Mouse (Mus musculus): Measurements from ENCODE around the gene Arhgap23. TPM values are rescaled to one million over a fixed set of nuclear protein-coding genes. Genes with fewer than 3 reads are reported as not detected.

The Arhgap23 gene
- polyA plus RNA-seq, 1 experiment from 2014 or later: 6.4 TPM

- no peaks in the 10 kb centered on the region for H3K36me3 ChIP-seq (ENCODE audit: control insufficient read depth, insufficient read depth, low read length)
- no peaks in the 10 kb centered on the region for H3K4me1 ChIP-seq (ENCODE audit: control insufficient read depth, insufficient read depth, low read length)
- ATAC-seq (ENCODE audit: insufficient number of reproducible peaks, insufficient read depth, low FRiP score, low read depth): no peak
- no peaks in the 10 kb centered on the region for H3K9me3 ChIP-seq (ENCODE audit: control insufficient read depth, low read depth, low read length)
- H3K4me3 ChIP-seq (ENCODE audit: low read depth, low read length): no peak overlapping the region
- WGBS: 59% methylated on average over 13 of the region's 13 CpGs
- no peak overlapping the region for H3K4me2 ChIP-seq (replicated peaks; ENCODE audit: low read depth, low read length)
- no peaks in the 10 kb centered on the region for H3K27me3 ChIP-seq (ENCODE audit: control insufficient read depth, insufficient read depth, low read length)
- no peak overlapping the region for H3K9ac ChIP-seq (replicated peaks; ENCODE audit: low read depth, low read length)
- no peak overlapping the region for H3K27ac ChIP-seq (ENCODE audit: low read length)
Measured at GRCm38 (mm10) chr11:97511661-97512369, 96.5 kb downstream of the Arhgap23 start.

- Histone ChIP-seq H3K36me3 (ENCODE audit: control insufficient read depth, insufficient read depth, low read length) (no peaks in the 10 kb centered on the region), H3K9me3 (ENCODE audit: control insufficient read depth, low read depth, low read length) (no peaks in the 10 kb centered on the region), H3K9ac (replicated peaks; ENCODE audit: low read depth, low read length) (no peak overlapping the region), H3K27ac (ENCODE audit: low read length) (no peak overlapping the region), H3K4me1 (ENCODE audit: control insufficient read depth, insufficient read depth, low read length) (no peaks in the 10 kb centered on the region), H3K27me3 (ENCODE audit: control insufficient read depth, insufficient read depth, low read length) (no peaks in the 10 kb centered on the region), H3K4me3 (ENCODE audit: low read depth, low read length) (no peak overlapping the region), H3K4me2 (replicated peaks; ENCODE audit: low read depth, low read length) (no peak overlapping the region)
- no peak for ATAC-seq (ENCODE audit: insufficient number of reproducible peaks, insufficient read depth, low FRiP score, low read depth)
- 63% methylated on average over 6 of the region's 6 CpGs for WGBS
Measured at GRCm38 (mm10) chr11:97512511-97512910, 97.2 kb downstream of the Arhgap23 start.

GRCm38 (mm10) chr11:97513066-97513465, 97.7 kb downstream of the Arhgap23 start:
- Histone ChIP-seq H3K36me3 (ENCODE audit: control insufficient read depth, insufficient read depth, low read length) (no peaks in the 10 kb centered on the region), H3K9me3 (ENCODE audit: control insufficient read depth, low read depth, low read length) (no peaks in the 10 kb centered on the region), H3K27me3 (ENCODE audit: control insufficient read depth, insufficient read depth, low read length) (no peaks in the 10 kb centered on the region), H3K27ac (ENCODE audit: low read length) (no peak overlapping the region), H3K9ac (replicated peaks; ENCODE audit: low read depth, low read length) (no peak overlapping the region), H3K4me3 (ENCODE audit: low read depth, low read length) (no peak overlapping the region), H3K4me1 (ENCODE audit: control insufficient read depth, insufficient read depth, low read length) (no peaks in the 10 kb centered on the region), H3K4me2 (replicated peaks; ENCODE audit: low read depth, low read length) (no peak overlapping the region)
- WGBS: 72% methylated on average over 3 of the region's 3 CpGs
- no peak for ATAC-seq (ENCODE audit: insufficient number of reproducible peaks, insufficient read depth, low FRiP score, low read depth)

- H3K9ac ChIP-seq (replicated peaks; ENCODE audit: low read depth, low read length): no peak overlapping the region
- no peaks in the 10 kb centered on the region for H3K9me3 ChIP-seq (ENCODE audit: control insufficient read depth, low read depth, low read length)
- no peaks in the 10 kb centered on the region for H3K27me3 ChIP-seq (ENCODE audit: control insufficient read depth, insufficient read depth, low read length)
- 94% methylated on average over 7 of the region's 7 CpGs for WGBS
- H3K4me1 ChIP-seq (ENCODE audit: control insufficient read depth, insufficient read depth, low read length): 0 out of 2 replicates have a peak, but pooled peaks cover 5% of the 10 kb centered on the region
- ATAC-seq (ENCODE audit: insufficient number of reproducible peaks, insufficient read depth, low FRiP score, low read depth): no peak
- no peak overlapping the region for H3K4me3 ChIP-seq (ENCODE audit: low read depth, low read length)
- H3K36me3 ChIP-seq (ENCODE audit: control insufficient read depth, insufficient read depth, low read length): no peaks in the 10 kb centered on the region
- H3K27ac ChIP-seq (ENCODE audit: low read length): no peak overlapping the region
- H3K4me2 ChIP-seq (replicated peaks; ENCODE audit: low read depth, low read length): no peak overlapping the region
Measured at GRCm38 (mm10) chr11:97520541-97520940, 105.2 kb downstream of the Arhgap23 start.

- Histone ChIP-seq H3K4me1 (ENCODE audit: control insufficient read depth, insufficient read depth, low read length) (0 out of 2 replicates have a peak, but pooled peaks cover 5% of the 10 kb centered on the region), H3K36me3 (ENCODE audit: control insufficient read depth, insufficient read depth, low read length) (no peaks in the 10 kb centered on the region), H3K4me2 (replicated peaks; ENCODE audit: low read depth, low read length) (no peak overlapping the region), H3K4me3 (ENCODE audit: low read depth, low read length) (no peak overlapping the region), H3K27ac (ENCODE audit: low read length) (no peak overlapping the region), H3K9me3 (ENCODE audit: control insufficient read depth, low read depth, low read length) (no peaks in the 10 kb centered on the region), H3K9ac (replicated peaks; ENCODE audit: low read depth, low read length) (no peak overlapping the region), H3K27me3 (ENCODE audit: control insufficient read depth, insufficient read depth, low read length) (no peaks in the 10 kb centered on the region)
- WGBS: 81% methylated on average over 29 of the region's 29 CpGs
- ATAC-seq (ENCODE audit: insufficient number of reproducible peaks, insufficient read depth, low FRiP score, low read depth): no peak
Measured at GRCm38 (mm10) chr11:97521741-97522474, 106.6 kb downstream of the Arhgap23 start.

GRCm38 (mm10) chr11:97523107-97523506, 107.8 kb downstream of the Arhgap23 start:
- Histone ChIP-seq H3K4me1 (ENCODE audit: control insufficient read depth, insufficient read depth, low read length) (0 out of 2 replicates have a peak, but pooled peaks cover 5% of the 10 kb centered on the region), H3K27me3 (ENCODE audit: control insufficient read depth, insufficient read depth, low read length) (no peaks in the 10 kb centered on the region), H3K4me3 (ENCODE audit: low read depth, low read length) (no peak overlapping the region), H3K9me3 (ENCODE audit: control insufficient read depth, low read depth, low read length) (no peaks in the 10 kb centered on the region), H3K9ac (replicated peaks; ENCODE audit: low read depth, low read length) (no peak overlapping the region), H3K36me3 (ENCODE audit: control insufficient read depth, insufficient read depth, low read length) (no peaks in the 10 kb centered on the region), H3K4me2 (replicated peaks; ENCODE audit: low read depth, low read length) (no peak overlapping the region), H3K27ac (ENCODE audit: low read length) (no peak overlapping the region)
- WGBS: 82% methylated on average over 14 of the region's 14 CpGs
- ATAC-seq (ENCODE audit: insufficient number of reproducible peaks, insufficient read depth, low FRiP score, low read depth): no peak; the same call in 1 of the 2 replicates

GRCm38 (mm10) chr11:97523827-97524261, 108.5 kb downstream of the Arhgap23 start:
- H3K4me3 ChIP-seq (ENCODE audit: low read depth, low read length): no peak overlapping the region
- WGBS: 9% methylated on average over 1 of the region's 1 CpGs
- no peak for ATAC-seq (ENCODE audit: insufficient number of reproducible peaks, insufficient read depth, low FRiP score, low read depth)
- H3K27me3 ChIP-seq (ENCODE audit: control insufficient read depth, insufficient read depth, low read length): no peaks in the 10 kb centered on the region
- H3K9me3 ChIP-seq (ENCODE audit: control insufficient read depth, low read depth, low read length): no peaks in the 10 kb centered on the region
- no peaks in the 10 kb centered on the region for H3K36me3 ChIP-seq (ENCODE audit: control insufficient read depth, insufficient read depth, low read length)
- 0 out of 2 replicates have a peak, but pooled peaks cover 5% of the 10 kb centered on the region for H3K4me1 ChIP-seq (ENCODE audit: control insufficient read depth, insufficient read depth, low read length)
- H3K9ac ChIP-seq (replicated peaks; ENCODE audit: low read depth, low read length): no peak overlapping the region
- peak overlapping the region; percentile 15; the same call in 1 of the 2 replicates for H3K27ac ChIP-seq (ENCODE audit: low read length)
- H3K4me2 ChIP-seq (replicated peaks; ENCODE audit: low read depth, low read length): no peak overlapping the region

- H3K9ac ChIP-seq (replicated peaks; ENCODE audit: low read depth, low read length): no peak overlapping the region
- no peaks in the 10 kb centered on the region for H3K27me3 ChIP-seq (ENCODE audit: control insufficient read depth, insufficient read depth, low read length)
- H3K4me1 ChIP-seq (ENCODE audit: control insufficient read depth, insufficient read depth, low read length): 0 out of 2 replicates have a peak, but pooled peaks cover 5% of the 10 kb centered on the region
- H3K27ac ChIP-seq (ENCODE audit: low read length): no peak overlapping the region; the same call in 1 of the 2 replicates
- H3K4me2 ChIP-seq (replicated peaks; ENCODE audit: low read depth, low read length): no peak overlapping the region
- no peaks in the 10 kb centered on the region for H3K9me3 ChIP-seq (ENCODE audit: control insufficient read depth, low read depth, low read length)
- WGBS: 33% methylated on average over 9 of the region's 9 CpGs
- ATAC-seq (ENCODE audit: insufficient number of reproducible peaks, insufficient read depth, low FRiP score, low read depth): no peak
- no peaks in the 10 kb centered on the region for H3K36me3 ChIP-seq (ENCODE audit: control insufficient read depth, insufficient read depth, low read length)
- no peak overlapping the region for H3K4me3 ChIP-seq (ENCODE audit: low read depth, low read length)
Measured at GRCm38 (mm10) chr11:97524306-97524705, 109.0 kb downstream of the Arhgap23 start.

All from stomach, embryonic 14.5 days (tissue).